Mouse (Mus musculus): Measurements from ENCODE around the gene Hist2h3c1. TPM values are rescaled to one million over a fixed set of nuclear protein-coding genes. Genes with fewer than 3 reads are reported as not detected.
"Not testable (repeated sequence)": the region's sequence is repeated elsewhere in the genome, so short reads cannot be mapped to it uniquely, and the experiment has no call there.

Hist2h3c1 gene
- total RNA-seq, 2 experiments from 2014 or later, result 0.98 to 1.6 TPM

DNA sequence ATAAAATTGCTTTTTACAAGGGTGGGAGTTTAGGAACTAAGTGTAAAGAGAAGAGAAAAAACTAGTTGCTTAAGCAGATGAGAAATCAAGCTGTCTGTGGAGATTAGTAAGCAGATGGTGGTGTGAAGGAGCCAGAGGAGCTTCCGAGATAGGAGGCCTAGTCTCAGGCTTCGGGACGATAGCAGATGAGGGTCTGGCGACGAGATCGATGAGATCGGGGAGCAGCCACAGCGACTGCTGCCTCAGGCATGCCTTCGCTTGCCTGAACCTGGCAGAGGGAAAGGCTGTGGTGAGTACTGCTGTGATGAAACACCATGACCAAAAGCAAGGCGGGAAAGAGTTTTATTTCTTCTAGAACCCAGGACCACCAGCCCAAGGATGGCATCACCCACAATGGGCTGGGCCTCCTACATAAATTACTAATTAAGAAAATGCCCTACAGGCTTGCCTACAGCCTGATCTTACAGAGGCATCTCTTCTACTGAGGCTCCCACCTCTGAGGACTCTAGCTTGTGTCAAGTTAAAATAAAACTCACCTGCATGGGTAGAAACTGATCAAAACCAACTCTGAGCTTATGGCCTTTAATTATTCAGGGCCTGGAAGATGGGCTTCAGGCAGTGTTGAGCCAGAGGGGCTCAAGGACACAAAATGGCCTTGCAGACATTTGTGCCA is 8.3 kb downstream of the Hist2h3c1 start:
- no peak for DNase-seq (ENCODE audit: low spot score in 2 of 2)

DNA sequence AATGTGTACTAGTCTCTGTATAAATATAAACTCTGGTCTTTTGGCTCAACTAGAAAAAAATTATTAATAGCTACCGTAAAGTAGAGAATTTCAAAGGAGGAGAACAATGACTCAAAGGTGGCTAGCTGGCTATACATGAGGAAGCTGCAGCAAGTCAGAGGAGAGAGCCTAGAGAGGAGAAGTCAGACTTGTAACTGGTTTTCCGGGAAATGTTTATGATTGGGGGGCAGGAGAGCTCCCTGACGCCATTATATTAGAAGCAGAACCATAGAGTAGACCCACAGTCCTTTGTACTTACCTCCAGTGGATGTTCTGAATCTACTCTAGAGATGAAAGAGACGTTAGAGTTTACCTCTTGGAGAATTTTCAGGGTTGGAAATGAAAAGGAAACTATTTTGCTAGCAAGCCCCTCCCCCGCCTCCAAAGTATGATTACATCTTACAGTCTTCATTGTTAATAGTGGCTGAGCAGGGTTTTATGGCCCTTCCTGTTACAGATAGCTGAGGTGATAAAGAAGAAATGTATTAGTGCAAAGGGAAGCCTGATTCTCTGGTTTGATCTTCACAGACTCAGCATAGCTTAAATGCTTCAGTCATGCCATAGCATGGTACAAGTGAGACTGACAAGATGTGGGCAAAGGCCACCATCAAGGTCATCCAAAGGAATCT is 9.6 kb downstream of the Hist2h3c1 start:
- no peak for DNase-seq (ENCODE audit: low spot score in 2 of 2)

DNA sequence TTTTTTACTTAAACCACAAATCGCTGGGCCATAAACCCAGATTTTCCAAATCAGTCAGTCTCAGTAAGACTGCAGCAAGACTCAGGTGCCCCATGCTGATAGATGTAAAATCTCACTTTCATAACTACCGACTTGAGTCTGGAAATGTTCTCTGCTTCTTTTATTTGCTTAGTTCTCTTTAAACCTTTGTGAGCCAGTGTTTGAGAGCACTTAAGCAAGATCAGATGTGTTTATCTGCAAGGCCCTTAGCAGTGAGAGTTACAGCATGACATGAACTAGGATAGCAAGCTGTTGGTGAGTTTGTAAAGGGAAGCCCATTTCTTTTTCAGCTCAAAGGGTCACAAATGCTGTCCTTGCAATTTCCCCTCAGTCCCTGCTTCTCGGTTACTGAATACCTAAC is 10.7 kb downstream of the Hist2h3c1 start:
- DNase-seq (ENCODE audit: low spot score in 2 of 2), result no peak

DNA sequence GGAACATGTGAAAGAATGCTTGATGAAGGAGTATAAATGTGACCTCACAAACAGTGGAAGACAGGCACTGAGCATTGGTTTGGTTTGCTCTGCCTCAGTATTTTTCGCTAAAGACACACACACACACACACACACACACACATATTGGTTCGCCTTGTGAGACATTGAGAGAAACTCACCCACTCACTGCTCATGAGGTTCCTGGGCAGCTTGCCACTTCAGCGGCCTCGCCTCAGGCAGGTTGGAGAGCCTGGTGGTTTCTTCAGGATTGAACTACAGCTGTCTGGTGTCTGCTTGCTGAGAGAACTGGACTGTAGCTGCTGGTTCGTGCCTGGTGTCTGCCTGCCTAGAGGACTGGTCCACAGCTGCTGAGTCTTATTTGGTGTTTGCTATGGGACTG is 13.7 kb downstream of the Hist2h3c1 start:
- no peak for DNase-seq (ENCODE audit: low spot score in 2 of 2)

DNA sequence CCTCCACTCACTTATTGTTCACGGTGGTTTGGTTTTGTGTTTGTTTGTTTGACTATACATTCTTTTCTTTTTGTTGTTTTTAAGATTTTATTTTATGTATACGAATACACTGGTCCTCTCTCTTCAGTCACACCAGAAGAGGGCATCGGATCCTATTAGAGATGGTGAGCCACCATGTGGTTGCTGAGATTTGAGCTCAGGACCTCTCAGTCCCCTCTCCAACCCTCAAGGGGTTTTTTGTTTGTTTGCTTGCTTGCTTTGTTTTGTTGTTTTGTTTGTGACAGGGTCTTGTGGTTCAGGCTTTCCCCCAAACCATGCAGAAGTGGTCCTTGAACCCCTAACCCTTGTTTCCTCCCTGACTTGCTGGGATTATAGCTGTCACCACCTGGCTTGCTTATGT is 15.1 kb downstream of the Hist2h3c1 start:
- DNase-seq (ENCODE audit: low spot score in 2 of 2), result no peak

DNA sequence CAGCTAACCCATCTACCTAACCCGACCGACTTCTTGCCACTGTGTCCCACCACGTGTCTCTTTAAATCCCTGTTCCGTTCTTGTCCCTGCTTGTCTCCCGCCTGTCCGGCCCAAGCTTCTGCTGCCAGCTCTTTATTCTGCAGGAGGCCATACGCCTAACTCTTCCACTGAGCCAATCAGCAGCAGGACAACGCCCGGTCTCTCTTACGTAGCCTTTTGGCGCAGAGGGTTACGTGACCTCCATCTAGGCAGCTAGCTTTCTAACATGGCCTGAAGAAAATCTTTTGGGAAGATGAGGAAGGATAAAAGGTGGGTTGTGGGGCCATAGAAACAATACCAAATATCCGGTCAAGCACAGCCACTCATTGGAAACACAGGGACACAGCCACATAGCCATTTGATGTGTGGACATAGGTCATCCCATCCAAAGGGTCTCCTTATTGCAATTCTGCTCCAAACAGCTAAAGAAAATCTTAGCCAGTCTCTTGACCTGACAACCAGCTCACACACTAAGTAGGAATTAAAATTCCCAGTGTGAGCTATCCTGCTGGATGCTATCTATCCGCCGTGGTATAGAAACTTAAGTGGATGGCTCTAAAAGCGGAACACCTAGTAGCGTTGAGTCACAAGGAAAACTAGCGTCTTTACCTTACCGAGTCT is 15.9 kb downstream of the Hist2h3c1 start:
- peak in 1 of 2 experiments; percentile 66 for DNase-seq (ENCODE audit: low spot score in 2 of 2)

DNA sequence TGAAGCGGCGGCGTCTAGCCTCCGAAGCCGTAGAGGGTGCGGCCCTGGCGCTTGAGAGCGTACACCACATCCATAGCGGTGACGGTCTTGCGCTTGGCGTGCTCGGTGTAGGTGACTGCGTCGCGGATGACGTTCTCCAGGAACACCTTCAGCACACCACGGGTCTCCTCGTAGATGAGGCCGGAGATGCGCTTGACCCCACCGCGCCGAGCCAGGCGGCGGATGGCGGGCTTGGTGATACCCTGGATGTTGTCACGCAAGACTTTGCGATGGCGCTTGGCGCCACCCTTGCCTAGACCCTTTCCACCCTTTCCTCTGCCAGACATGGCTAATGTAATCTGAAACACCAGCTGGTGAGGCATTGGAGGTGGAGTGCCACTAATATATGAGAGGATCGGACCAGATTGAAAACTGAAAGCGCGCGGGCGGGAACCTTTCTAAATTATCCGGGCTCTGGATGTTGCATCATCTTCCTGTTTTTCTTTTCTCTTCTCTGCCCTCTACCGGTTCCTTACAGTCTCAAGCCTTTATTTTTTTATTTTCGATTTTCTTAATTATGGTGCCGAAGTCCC is 16.6 kb downstream of the Hist2h3c1 start, which contains the start of gene Hist2h4:
TSS of gene Hist2h4 (minus strand) at position 333 of the 572 bp plus-strand sequence.
- peak; percentile 75 to 89 for DNase-seq (ENCODE audit: low spot score in 2 of 2)

DNA sequence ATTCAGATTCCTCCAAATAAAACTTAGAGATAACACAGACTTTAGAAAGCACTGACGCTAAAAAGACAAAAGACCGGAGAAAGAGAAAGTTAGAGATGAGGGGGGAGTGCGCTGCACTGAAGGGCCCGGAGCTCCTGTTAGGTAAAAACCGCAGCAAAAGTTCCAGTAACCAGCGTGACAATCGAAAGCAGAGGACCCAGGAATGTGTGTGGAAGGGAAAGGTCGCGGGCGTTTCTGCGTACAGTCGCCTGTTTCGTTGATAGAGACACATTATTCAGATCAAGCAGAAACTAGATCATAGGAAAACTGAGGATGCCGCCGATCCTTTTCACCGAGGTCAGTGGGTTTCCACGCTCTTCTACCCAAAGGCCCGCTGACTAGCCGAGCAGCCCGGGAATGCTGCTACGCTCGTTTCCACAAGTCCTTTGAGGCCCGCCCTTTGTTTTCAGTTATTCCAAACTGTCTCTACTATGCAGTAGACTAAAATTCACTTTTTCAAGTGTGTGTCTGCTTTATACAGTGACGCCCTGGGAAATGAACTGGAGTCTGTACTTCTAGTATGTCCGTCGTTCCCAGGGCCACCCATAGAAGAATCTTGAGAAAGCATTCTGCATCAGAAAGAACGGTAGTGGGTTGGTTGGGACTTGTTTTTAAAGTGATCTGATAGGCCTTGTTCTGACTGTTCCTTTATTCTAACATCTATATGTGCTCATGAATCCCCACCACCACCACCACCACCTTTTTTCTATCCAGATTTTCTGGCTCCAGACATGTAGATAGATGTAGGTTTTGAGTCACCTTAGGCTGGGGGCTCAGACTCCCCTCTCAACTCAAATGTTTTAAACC is 17.3 kb downstream of the Hist2h3c1 start:
- DNase-seq (ENCODE audit: low spot score in 2 of 2), result no peak

DNA sequence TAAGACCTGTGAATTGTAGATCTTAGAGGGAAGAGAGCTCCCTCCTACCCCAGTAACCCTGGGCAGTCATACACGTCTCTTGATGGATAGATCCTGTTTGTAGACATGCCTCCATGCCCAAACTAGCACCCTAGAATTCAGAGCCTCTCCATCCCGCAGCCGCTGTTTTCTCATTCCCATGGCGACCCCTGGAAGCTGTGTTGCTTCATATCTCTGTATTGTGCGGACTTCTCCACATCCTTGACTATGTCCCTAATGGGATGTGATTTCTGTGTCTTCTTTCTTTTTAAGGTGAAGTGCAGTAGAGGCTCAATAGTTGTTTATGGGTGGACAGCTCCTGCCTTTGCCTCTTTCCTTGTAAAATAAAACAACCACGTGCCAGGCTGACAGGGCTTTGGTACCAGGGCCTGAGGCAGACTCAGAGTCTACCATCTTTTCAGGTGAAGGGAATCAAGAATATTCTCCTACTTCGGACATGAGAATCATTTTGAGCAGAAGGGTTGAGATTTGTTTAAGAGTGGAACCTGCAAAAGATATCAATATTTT is 18.0 kb downstream of the Hist2h3c1 start:
- DNase-seq (ENCODE audit: low spot score in 2 of 2), result no peak

DNA sequence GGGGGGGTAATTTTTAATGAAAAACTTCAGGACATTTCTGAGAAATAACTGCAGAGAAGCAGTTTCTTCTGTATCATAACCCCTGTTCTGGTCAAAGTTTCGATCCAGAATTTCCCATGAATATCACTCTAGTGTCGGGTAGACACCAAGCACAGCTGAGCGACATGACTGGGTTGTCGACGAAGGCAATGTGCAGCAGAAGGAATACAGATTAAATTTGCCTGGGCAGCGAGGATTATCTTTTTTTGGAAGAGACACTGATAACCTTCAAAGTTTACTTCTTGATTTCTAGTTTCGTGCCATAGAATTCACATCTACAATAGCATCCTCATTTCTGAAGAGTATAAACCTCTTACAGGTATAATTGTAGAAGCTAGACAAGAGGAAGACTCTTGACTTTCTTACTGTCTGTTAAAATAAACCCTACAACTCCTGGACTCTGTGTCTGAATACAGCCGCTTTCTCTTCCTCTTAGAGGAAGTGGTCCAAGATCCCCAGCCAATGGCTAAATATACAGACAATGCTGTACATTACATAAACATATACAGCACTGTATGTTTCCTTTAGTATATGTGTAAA is 19.7 kb downstream of the Hist2h3c1 start:
- DNase-seq (ENCODE audit: low spot score in 2 of 2), result no peak

DNA sequence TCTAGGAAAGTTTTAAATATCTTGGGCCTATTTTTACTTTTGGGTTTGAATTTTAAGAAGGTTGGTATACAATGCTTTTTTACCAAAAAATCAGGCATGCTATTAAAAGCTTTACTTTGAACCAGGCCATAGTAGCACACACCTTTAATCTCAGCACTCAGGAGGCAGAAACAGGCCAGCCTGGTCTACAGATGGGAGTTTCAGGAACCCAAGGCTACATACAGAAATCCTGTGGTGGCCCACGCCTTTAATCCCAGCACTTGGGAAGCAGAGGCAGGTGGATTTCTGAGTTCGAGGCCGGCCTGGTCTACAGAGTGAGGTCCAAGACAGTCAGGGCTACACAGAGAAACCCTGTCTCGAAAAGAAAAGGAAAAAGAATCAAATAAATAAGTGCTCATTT is 21.1 kb downstream of the Hist2h3c1 start:
- DNase-seq (ENCODE audit: low spot score in 2 of 2), result no peak

DNA sequence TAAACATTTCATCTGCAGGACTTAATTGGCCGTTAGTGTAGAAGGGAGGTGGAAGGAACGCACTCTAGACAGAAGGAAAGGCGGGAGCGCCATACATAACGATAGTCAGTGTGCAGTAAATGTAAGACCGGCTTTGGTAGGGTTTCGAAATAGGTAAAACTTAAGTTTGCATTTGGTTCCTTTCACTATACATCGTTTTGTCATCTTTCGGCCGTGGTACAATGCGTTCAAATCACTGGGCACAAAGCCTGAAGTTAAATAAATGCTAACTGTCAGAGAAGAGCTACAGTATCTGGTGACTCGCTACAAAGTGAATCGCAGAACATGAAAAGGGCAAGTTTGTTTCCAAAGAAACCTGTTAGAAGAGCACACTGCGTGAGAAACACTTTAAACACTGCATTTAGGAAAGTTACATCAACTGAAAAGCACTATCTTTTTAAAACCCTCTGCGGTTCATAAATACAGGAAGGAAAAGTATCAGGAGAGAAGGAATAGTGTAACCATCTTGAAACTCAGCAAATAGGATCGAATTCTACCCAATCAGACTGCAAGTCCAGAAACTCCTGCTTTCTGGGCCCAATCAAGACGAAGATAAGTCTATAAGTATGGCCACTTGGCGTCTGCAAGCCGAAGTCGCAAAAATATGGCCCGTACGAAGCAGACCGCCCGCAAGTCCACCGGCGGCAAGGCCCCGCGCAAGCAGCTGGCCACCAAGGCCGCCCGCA is 21.7 kb downstream of the Hist2h3c1 start, which contains the start of gene Hist2h3b:
TSS of gene Hist2h3b (plus strand) at position 604 of the 725 bp plus-strand sequence.
- peak; percentile 55 to 59 for DNase-seq (ENCODE audit: low spot score in 2 of 2)

DNA sequence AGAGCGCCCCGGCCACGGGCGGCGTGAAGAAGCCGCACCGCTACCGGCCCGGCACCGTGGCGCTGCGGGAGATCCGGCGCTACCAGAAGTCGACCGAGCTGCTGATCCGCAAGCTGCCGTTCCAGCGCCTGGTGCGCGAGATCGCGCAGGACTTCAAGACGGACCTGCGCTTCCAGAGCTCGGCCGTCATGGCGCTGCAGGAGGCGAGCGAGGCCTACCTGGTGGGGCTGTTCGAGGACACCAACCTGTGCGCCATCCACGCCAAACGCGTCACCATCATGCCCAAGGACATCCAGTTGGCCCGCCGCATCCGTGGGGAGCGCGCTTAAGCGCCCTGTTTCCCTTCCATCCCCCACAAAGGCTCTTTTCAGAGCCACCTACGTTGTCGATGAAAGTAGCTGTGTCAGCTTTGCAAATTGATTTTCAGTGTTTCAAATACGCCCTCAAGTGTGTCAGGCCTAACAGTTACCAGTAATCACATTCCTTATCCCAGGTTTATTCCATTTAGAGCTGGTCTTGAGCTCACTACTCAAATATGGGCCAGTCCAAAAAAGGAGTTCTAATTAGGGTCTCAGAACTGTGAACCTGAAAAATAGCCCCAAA is 22.4 kb downstream of the Hist2h3c1 start:
- not testable (repeated sequence) for DNase-seq (ENCODE audit: low spot score in 2 of 2)

DNA sequence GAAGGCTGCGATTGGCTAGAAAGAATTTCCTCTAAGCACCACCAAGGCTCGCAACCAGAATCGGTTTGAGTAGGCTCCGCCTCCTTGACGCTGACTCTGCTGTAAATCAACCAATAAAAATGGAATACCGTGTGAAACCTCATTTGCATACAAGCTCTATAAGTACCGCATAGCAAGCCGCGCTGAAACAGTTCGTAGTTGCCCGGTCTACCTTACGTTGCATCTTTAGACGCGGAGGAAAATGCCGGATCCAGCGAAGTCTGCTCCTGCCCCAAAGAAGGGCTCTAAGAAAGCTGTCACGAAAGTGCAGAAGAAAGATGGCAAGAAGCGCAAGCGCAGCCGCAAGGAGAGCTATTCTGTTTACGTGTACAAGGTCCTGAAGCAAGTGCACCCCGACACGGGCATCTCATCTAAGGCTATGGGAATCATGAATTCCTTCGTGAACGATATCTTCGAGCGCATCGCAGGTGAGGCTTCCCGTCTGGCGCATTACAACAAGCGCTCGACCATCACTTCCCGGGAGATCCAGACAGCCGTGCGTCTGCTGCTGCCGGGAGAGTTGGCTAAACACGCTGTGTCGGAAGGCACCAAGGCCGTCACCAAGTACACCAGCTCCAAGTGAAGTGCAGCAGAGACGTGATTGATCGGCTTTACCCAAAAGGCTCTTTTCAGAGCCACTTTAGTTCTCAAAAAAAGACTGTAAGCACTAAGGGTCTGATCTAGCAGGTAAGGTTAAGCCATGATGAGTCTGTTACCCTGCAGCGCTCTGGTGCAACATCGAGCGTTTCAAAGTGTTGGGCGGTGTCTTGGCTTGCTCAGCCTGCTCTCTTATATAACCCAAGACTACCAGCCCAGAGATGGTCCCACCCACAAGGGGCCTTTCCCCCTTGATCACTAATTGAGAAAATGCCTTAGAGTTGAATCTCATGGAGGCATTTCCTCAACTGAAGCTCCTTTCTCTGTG is 23.3 kb downstream of the Hist2h3c1 start, which contains the start of gene Hist2h2bb:
TSS of gene Hist2h2bb (plus strand) at position 242 of the 964 bp plus-strand sequence.
- DNase-seq (ENCODE audit: low spot score in 2 of 2), result peak; percentile 44 to 76

DNA sequence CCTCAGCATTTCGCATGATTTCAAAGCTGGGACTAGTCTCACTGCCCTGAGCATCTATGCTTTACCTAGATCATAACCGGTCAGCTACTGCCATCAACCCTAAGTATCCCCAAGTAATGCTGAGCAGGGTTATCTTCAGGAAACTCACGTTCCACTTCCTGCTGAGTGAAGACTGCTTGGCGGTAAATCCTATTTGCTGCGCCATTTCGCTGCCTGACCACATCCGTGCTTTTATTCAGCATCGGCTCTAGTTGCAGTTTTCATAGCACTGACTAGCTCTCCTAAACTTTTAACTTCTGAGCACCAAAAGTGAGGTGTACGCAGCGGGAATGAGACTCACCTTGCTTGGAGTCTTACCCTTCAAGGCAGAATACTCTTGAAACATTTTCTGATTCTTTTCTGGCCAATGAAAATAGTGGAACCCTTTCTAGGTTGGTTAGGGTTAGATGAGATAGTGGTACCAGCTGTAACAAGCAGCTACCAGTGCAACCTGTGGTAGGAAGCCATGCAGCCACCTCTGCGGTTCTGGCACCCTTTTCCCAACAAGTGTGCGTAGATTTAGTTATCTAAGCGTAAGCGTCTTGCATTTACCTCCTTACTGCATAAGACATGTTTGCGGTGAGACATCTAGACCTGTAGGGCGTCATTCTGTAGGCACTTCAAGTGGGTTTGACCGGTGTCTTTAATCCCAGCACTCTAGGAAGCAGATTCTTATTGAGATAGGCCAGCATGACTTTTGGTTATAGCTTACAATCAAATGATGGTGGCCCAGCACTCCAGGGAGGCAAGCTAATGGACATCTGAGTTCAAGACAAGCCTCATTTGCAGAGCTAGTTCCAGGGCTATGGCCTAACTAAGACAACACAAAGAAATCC is 27.3 kb downstream of the Hist2h3c1 start:
- no peak for DNase-seq (ENCODE audit: low spot score in 2 of 2)

DNA sequence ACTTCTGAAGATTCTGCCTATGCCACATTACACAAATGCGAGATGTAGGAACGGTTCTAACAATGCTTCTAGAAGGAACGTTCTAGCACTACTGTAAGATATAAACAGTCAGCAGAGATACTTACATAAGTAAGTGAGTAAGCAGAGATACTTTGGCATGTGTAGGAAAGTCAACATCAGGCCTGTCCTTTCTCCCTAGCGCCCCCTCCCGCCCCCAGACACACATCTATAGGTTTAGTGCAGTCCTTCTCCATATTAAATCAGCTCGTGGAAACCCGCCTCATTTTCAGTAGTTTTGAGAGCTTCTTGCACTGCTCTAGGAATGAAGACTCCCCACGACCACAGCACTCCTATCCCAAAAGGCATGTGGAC is 30.9 kb downstream of the Hist2h3c1 start:
- DNase-seq (ENCODE audit: low spot score in 2 of 2), result no peak

Measured in adrenal gland, postnatal 4 days (tissue).